Mouse (Mus musculus) liver, embryonic 15.5 days (tissue): ENCODE data around the gene Strn4. TPM values are rescaled to one million over a fixed set of nuclear protein-coding genes. Genes with fewer than 3 reads are reported as not detected.
A peak's percentile ranks its signal among the peaks of the same experiment; 100 is the strongest.

ENCODE experiments used
- ATAC-seq: fragments of 200-750 bp; cut with Nextera tagmentation; 2 replicates; pipeline ENCODE4 v1.8.0; 2017; ENCODE audit warnings: moderate number of reproducible peaks, mild to moderate bottlenecking, moderate library complexity; ENCODE audit not compliant: insufficient read depth
- H3K27ac ChIP-seq: fragments of 300-500 bp; sonication (generic); replicated peaks from 2 replicates; pipeline ENCODE4 v1.5.1; 2015; ENCODE audit warnings: mild to moderate bottlenecking, inconsistent platforms
- H3K27me3 ChIP-seq: fragments of 300-500 bp; sonication (generic); 2 replicates; pipeline ENCODE4 v1.6.1; 2015; ENCODE audit warnings: mild to moderate bottlenecking, inconsistent platforms
- H3K36me3 ChIP-seq: fragments of 300-500 bp; sonication (generic); replicated peaks from 2 replicates; pipeline ENCODE4 v1.6.1; 2015; ENCODE audit warnings: moderate library complexity, mild to moderate bottlenecking, inconsistent platforms
- H3K4me1 ChIP-seq: fragments of 300-500 bp; sonication (generic); replicated peaks from 2 replicates; pipeline ENCODE4 v1.6.1; 2015; ENCODE audit warnings: inconsistent platforms
- H3K4me2 ChIP-seq: fragments of 300-500 bp; sonication (generic); 2 replicates; pipeline ENCODE4 v1.6.1; 2015; ENCODE audit warnings: moderate library complexity, mild to moderate bottlenecking, inconsistent platforms
- H3K4me3 ChIP-seq: fragments of 300-500 bp; sonication (generic); replicated peaks from 2 replicates; pipeline ENCODE4 v1.5.1; 2015; ENCODE audit warnings: mild to moderate bottlenecking, inconsistent platforms
- H3K9ac ChIP-seq: fragments of 300-500 bp; sonication (generic); 2 replicates; pipeline ENCODE4 v1.6.1; 2015; ENCODE audit warnings: moderate library complexity, mild to moderate bottlenecking, inconsistent platforms
- H3K9me3 ChIP-seq: fragments of 300-500 bp; sonication (generic); replicated peaks from 2 replicates; pipeline ENCODE4 v1.6.1; 2016; ENCODE audit warnings: inconsistent platforms
- WGBS: fragments of 180-500 bp; shearing (Covaris S2); methylation state at CpG from one replicate; pipeline ENCODE4 v1.1.7; 2015; ENCODE audit warnings: mixed read lengths; ENCODE audit not compliant: insufficient replicate concordance; 5-methylcytosine and 5-hydroxymethylcytosine counted together
- polyA plus RNA-seq: library from polyadenylated mRNA; unstranded; fragments of >200 nt; fragmentation: Nextera tagmentation; extraction: Ambion mirVana; gene quantifications from 2 replicates; pipeline ENCODE4 v1.2.1, GENCODE M21; 2015

The Strn4 gene
- 30.9 and 37.8 TPM in 2 replicates for polyA plus RNA-seq

GRCm38 (mm10) chr7:16815351-16815941, at the start of gene Strn4:
TSS of gene Strn4 (plus strand) at chr7:16815889.
- H3K9me3 ChIP-seq: no peaks in the 10 kb centered on the region
- peaks cover 23% of the 10 kb centered on the region for H3K27me3 ChIP-seq
- ATAC-seq: no peak
- H3K36me3 ChIP-seq: peaks cover 32% of the 10 kb centered on the region
- 22% methylated on average over 1 of the region's 1 CpGs for WGBS
- peak within 1 kb of the TSS; percentile 88 for H3K27ac ChIP-seq
- H3K4me1 ChIP-seq: peaks cover 58% of the 10 kb centered on the region
- H3K9ac ChIP-seq: peak within 1 kb of the TSS; percentile 96
- H3K4me2 ChIP-seq: peak within 1 kb of the TSS; percentile 95
- H3K4me3 ChIP-seq: peak within 1 kb of the TSS; percentile 95

DNA sequence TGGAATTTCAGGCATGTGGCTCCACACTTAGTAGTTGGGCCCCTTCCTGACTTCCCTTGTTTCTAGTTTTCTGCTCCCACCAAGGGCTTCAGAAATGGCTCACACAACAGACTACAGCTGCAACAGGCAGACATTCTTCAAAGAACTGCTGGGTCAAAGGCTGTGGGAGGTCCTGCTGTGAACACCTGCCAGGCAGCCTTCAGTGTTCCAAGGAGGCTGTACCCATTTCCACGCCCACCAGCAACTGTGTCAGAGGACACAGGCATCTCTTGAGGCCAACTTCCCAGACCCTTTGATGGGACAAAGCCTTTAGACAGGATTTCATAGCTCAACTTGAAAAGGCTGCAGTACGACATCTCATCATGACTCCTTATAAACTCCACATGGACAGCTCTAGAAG, 49.2 kb upstream of the Strn4 start:
- no peak overlapping the region for H3K4me3 ChIP-seq
- no peak overlapping the region for H3K9ac ChIP-seq
- ATAC-seq: no peak
- H3K4me1 ChIP-seq: no peaks in the 10 kb centered on the region
- H3K9me3 ChIP-seq: no peaks in the 10 kb centered on the region
- WGBS: 50% methylated on average over 2 of the region's 2 CpGs
- no peaks in the 10 kb centered on the region for H3K36me3 ChIP-seq
- H3K4me2 ChIP-seq: no peak overlapping the region
- no peak overlapping the region for H3K27ac ChIP-seq
- peaks cover 4% of the 10 kb centered on the region for H3K27me3 ChIP-seq

DNA sequence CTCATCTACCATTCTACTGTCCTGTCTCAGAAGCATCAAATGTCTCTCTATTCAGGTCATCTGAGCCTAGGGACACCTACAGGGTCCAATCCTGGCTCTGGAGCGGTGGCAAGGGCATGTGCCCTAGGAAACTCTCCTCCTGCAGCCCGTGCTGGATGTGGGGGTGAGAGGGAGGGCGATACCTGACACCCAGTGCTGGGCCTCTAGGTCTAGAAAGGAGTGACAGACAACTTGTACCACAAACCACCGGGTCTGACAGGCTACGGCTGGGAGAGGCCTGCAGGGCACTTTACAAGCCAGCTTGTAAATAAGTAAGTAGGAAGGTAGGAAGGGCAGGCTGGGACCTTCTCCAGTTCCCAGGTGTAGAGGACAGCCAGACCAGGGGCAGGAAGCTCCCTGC, 39.8 kb upstream of the Strn4 start:
- no peak for ATAC-seq

GRCm38 (mm10) chr7:16780076-16780475, 35.6 kb upstream of the Strn4 start:
- Histone ChIP-seq H3K27me3 (no peaks in the 10 kb centered on the region), H3K9me3 (no peaks in the 10 kb centered on the region), H3K4me3 (no peak overlapping the region), H3K36me3 (peaks cover 12% of the 10 kb centered on the region), H3K4me1 (peaks cover 36% of the 10 kb centered on the region), H3K27ac (no peak overlapping the region; the same call in 1 of the 2 replicates), H3K4me2 (no peak overlapping the region), H3K9ac (no peak overlapping the region)
- 75% methylated on average over 5 of the region's 5 CpGs for WGBS
- ATAC-seq: no peak

More for the DNA sequence above, 39.8 kb upstream of the Strn4 start:
- Histone ChIP-seq H3K4me2 (no peak overlapping the region), H3K27me3 (peaks cover 4% of the 10 kb centered on the region; the same call in 1 of the 2 replicates), H3K9me3 (0 out of 2 replicates have a peak, but pooled peaks cover 4% of the 10 kb centered on the region), H3K27ac (no peak overlapping the region), H3K9ac (no peak overlapping the region), H3K36me3 (no peaks in the 10 kb centered on the region), H3K4me3 (no peak overlapping the region), H3K4me1 (peaks cover 11% of the 10 kb centered on the region)
- 47% methylated on average over 5 of the region's 5 CpGs for WGBS

GRCm38 (mm10) chr7:16780825-16781554, 34.7 kb upstream of the Strn4 start, which contains the start of gene Slc1a5:
TSS of gene Slc1a5 (plus strand) at chr7:16781340.
- 2% methylated on average over 34 of the region's 34 CpGs for WGBS
- Histone ChIP-seq H3K4me2 (peak within 1 kb of the TSS; percentile 84), H3K9me3 (no peaks in the 10 kb centered on the region), H3K27me3 (no peaks in the 10 kb centered on the region), H3K36me3 (peaks cover 21% of the 10 kb centered on the region), H3K27ac (peak within 1 kb of the TSS; percentile 98), H3K4me1 (peaks cover 45% of the 10 kb centered on the region), H3K9ac (peak within 1 kb of the TSS; percentile 98), H3K4me3 (peak within 1 kb of the TSS; percentile 98)
- ATAC-seq: peak; percentile 55

GRCm38 (mm10) chr7:16781555-16781815, 34.2 kb upstream of the Strn4 start:
- ATAC-seq: no peak
- Histone ChIP-seq H3K27me3 (no peaks in the 10 kb centered on the region), H3K4me1 (peaks cover 50% of the 10 kb centered on the region), H3K36me3 (peaks cover 26% of the 10 kb centered on the region), H3K9ac (peak overlapping the region; percentile 98), H3K9me3 (no peaks in the 10 kb centered on the region), H3K27ac (peak overlapping the region; percentile 98), H3K4me2 (peak overlapping the region; percentile 84), H3K4me3 (peak overlapping the region; percentile 98)
- WGBS: under 1% methylated on average over 10 of the region's 10 CpGs

DNA sequence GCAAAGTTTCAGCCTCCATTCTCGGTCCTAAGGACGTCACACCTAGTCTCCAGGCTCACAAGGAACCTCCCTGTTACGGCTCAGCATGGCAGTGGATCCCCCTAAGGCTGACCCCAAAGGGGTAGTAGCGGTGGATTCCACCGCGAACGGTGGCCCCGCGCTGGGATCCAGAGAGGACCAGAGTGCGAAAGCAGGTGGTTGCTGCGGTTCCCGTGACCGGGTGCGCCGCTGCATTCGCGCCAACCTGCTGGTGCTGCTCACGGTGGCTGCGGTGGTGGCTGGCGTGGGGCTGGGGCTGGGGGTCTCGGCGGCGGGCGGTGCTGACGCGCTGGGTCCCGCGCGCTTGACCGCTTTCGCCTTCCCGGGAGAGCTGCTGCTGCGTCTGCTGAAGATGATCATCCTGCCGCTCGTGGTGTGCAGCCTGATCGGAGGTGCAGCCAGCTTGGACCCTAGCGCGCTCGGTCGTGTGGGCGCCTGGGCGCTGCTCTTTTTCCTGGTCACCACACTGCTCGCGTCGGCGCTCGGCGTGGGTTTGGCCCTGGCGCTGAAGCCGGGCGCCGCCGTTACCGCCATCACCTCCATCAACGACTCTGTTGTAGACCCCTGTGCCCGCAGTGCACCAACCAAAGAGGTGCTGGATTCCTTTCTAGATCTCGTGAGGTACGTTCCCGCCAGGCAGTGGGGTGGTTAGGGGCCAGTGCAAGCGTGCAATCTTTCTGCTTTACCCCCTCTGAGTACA, 33.7 kb upstream of the Strn4 start:
- H3K4me3 ChIP-seq: peak overlapping the region; percentile 98
- under 1% methylated on average over 60 of the region's 60 CpGs for WGBS
- ATAC-seq: no peak

GRCm38 (mm10) chr7:16782555-16783125, 33.0 kb upstream of the Strn4 start:
- Histone ChIP-seq H3K36me3 (peaks cover 37% of the 10 kb centered on the region), H3K27ac (peak overlapping the region; percentile 98), H3K9ac (peak overlapping the region; percentile 98), H3K9me3 (no peaks in the 10 kb centered on the region), H3K4me2 (peak overlapping the region; percentile 84), H3K4me1 (peaks cover 56% of the 10 kb centered on the region), H3K27me3 (no peaks in the 10 kb centered on the region), H3K4me3 (peak overlapping the region; percentile 98)
- ATAC-seq: no peak
- 2% methylated on average over 11 of the region's 11 CpGs for WGBS

More for the DNA sequence above, 33.7 kb upstream of the Strn4 start:
- H3K4me1 ChIP-seq: peaks cover 55% of the 10 kb centered on the region
- peaks cover 31% of the 10 kb centered on the region for H3K36me3 ChIP-seq
- no peaks in the 10 kb centered on the region for H3K27me3 ChIP-seq
- H3K9me3 ChIP-seq: no peaks in the 10 kb centered on the region
- peak overlapping the region; percentile 98 for H3K27ac ChIP-seq
- peak overlapping the region; percentile 84 for H3K4me2 ChIP-seq
- peak overlapping the region; percentile 98 for H3K9ac ChIP-seq

GRCm38 (mm10) chr7:16783224-16783688, 32.4 kb upstream of the Strn4 start:
- H3K27me3 ChIP-seq: no peaks in the 10 kb centered on the region
- ATAC-seq: peak; percentile 93
- H3K9me3 ChIP-seq: no peaks in the 10 kb centered on the region
- peaks cover 62% of the 10 kb centered on the region for H3K4me1 ChIP-seq
- H3K9ac ChIP-seq: peak overlapping the region; percentile 98
- H3K36me3 ChIP-seq: peaks cover 43% of the 10 kb centered on the region
- H3K4me2 ChIP-seq: peak overlapping the region; percentile 84
- H3K27ac ChIP-seq: peak overlapping the region; percentile 98
- peak overlapping the region; percentile 98 for H3K4me3 ChIP-seq
- 3% methylated on average over 10 of the region's 10 CpGs for WGBS

DNA sequence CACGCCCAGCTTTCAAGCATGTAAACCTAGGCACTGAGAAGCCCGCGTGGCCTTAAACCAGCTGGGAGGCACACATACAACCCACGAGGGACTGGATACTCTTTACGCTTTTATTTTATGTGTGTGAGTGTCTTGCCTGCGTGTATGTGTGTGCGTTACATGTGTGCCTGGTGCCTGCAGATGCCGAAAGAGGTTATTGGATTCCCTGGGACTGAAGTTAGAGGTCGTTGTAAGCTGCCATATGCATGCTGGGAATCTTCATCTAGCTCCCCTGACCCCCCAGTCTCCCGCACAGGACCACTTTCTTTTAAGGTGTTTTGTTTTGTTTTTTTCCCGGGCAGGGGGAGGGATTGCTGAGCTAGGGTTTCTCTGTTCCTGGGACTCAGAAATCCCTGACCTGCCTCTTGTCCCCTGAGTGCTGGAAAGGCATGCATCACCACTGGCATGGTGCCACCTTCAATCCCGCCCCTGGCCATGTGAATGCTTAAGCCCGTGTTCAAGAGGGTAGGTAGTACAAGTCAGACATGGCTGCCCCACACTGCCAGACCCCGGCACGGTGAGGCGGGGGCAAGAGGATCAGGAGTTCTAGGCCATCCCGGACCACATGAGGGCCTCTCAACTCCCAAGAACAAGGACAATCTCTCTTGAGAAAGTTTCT, 31.8 kb upstream of the Strn4 start:
- H3K27ac ChIP-seq: peak overlapping the region; percentile 98
- WGBS: 32% methylated on average over 17 of the region's 17 CpGs
- peak overlapping the region; percentile 98 for H3K9ac ChIP-seq

More for the DNA sequence above, 31.8 kb upstream of the Strn4 start:
- H3K4me2 ChIP-seq: peak overlapping the region; percentile 84
- peaks cover 62% of the 10 kb centered on the region for H3K4me1 ChIP-seq
- peaks cover 50% of the 10 kb centered on the region for H3K36me3 ChIP-seq
- H3K9me3 ChIP-seq: no peaks in the 10 kb centered on the region
- peak overlapping the region; percentile 98 for H3K4me3 ChIP-seq
- no peaks in the 10 kb centered on the region for H3K27me3 ChIP-seq
- ATAC-seq: no peak
